Mouse (Mus musculus) heart, adult 18-20 months (tissue): Measurements from ENCODE around the gene Frmd4a. TPM values are rescaled to one million over a fixed set of nuclear protein-coding genes. Genes with fewer than 3 reads are reported as not detected.
A peak's percentile ranks its signal among the peaks of the same experiment; 100 is the strongest.
"Not testable (repeated sequence)": the region's sequence is repeated elsewhere in the genome, so short reads cannot be mapped to it uniquely, and the experiment has no call there.

Source experiments
- DNase-seq, 2 experiments: peaks; one replicate each; pipeline ENCODE4 v3.0.0; 2021 to 2022; ENCODE audit warnings: mixed read lengths in 1 of 2
- total RNA-seq, 2 experiments: library from RNA; stranded (reverse); gene quantifications; 2 replicates each; pipeline ENCODE4 v1.2.3; 2021

Frmd4a gene
- total RNA-seq, 2 experiments from 2014 or later, result 19.1 to 21.6 TPM

DNA sequence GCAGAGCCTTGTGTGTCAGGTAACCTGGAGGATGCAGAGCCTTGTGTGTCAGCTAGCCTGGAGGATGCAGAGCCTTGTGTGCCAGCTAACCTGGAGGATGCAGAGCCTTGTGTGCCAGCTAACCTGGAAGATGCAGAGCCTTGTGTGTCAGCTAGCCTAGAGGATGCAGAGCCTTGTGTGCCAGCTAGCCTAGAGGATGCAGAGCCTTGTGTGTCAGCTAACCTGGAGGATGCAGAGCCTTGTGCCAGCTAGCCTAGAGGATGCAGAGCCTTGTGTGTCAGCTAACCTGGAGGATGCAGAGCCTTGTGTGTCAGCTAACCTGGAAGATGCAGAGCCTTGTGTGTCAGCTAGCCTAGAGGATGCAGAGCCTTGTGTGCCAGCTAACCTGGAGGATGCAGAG, 601.6 kb downstream of the Frmd4a start:
- not testable (repeated sequence) for DNase-seq

GRCm38 (mm10) chr2:4619893-4620593, 602.5 kb downstream of the Frmd4a start:
- DNase-seq, result no peak

GRCm38 (mm10) chr2:4620640-4621401, 603.3 kb downstream of the Frmd4a start:
- peak; percentile 68 to 78 for DNase-seq

- peak; percentile 48 to 51 for DNase-seq
Observed at GRCm38 (mm10) chr2:4621471-4621985, 604.0 kb downstream of the Frmd4a start.

- DNase-seq, result no peak
Observed at GRCm38 (mm10) chr2:4626911-4627310, 609.4 kb downstream of the Frmd4a start.

DNA sequence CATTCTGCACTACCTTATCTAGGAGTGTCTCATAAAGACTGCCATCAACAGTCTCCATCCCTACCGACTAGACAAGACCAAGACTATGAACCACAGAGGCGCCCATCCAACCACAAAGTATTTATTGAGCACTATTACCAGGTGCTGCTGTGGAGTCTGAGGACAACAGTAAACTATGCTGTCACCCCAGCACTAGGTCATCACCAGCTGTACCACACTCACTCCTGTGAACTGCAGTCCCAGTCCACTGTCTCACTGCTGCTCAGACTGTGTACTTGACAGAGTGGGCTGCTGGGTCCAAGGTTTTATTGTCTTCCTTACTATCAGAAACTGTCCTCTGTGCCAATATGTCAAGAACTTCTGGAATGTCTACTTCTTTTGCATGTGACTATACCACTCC, 611.4 kb downstream of the Frmd4a start:
- DNase-seq, result no peak

GRCm38 (mm10) chr2:4629470-4629869, 612.0 kb downstream of the Frmd4a start:
- DNase-seq, result no peak

GRCm38 (mm10) chr2:4630197-4630835, 612.8 kb downstream of the Frmd4a start:
- DNase-seq, result no peak

DNA sequence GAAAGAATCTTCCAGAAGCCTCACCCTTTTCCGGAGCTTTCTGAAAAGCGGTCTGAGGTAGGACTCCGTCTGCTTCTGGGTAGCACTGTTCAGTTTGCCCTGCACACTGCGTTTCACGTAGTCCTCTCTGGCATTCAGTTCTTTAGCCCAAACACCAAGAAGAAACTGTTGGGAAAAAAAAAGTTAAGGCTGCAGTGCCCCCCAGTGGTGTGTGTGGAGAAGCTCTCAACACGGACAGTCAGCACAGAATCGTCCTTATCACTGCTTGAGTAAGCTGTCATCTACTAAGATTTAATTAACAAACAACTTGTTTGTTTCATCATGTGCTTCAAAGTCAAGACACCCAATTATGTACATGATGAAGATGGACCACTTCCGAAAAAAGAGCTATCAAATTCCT, 618.3 kb downstream of the Frmd4a start:
- peak in 1 of 2 experiments; percentile 51 for DNase-seq

DNA sequence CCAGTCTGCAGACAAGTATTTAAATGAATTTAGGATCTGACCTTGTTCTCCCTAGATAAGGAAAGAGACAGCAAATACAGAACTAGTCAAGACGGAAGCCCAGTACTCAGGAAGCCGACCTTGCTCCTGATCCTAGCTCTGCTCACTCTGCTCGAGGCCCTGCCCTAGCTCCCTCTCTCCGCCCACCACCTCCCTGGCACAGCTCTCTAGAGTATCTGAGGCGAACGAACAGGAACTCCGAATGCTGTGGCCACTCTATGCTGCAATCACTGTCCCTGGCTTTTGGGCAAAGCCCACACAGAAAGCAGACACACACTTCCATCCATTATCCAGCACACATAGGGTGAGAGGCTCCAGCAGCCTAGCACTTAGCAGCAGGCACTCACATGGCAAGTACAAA, 619.1 kb downstream of the Frmd4a start:
- DNase-seq, result no peak

GRCm38 (mm10) chr2:4638189-4638588, 620.7 kb downstream of the Frmd4a start:
- no peak for DNase-seq

DNA sequence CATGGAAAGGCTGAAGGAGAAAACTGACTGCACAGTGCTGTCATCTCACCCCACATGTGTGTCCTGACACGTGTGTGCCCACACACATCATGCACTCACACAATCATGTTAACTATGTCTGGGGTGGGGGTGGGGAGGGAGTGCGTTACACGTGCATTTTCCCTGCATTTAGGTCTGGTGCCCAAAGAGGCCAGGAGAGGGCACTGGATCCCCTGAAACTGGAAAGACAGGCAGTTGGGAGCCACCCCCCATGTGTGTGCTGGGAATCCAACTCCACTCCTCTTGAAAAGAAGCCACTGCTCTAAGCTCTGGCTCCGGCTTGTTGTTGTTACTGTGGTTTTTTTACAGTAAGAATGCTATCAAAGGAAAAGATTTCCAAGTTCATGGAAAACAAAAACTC, 627.5 kb downstream of the Frmd4a start:
- DNase-seq, result no peak

DNA sequence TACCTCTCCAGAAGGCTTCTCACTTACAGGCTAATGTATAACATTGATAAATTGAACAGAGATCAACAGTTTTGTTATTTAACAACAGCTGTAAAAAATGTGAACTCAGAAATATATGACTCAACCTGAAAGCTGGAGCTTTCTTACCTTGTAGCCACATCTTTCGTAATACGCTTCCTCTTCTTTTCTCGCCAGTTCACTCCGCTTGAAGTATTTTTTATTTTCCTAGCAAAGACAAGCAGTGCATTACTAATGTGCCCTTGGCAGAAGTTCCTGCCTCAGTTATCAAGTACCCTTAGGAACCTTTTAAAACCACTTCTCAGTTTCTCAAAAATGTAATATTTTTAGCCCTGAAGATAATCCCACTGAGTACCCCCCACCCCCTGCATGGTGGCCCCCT, 630.6 kb downstream of the Frmd4a start:
- DNase-seq, result no peak

DNA sequence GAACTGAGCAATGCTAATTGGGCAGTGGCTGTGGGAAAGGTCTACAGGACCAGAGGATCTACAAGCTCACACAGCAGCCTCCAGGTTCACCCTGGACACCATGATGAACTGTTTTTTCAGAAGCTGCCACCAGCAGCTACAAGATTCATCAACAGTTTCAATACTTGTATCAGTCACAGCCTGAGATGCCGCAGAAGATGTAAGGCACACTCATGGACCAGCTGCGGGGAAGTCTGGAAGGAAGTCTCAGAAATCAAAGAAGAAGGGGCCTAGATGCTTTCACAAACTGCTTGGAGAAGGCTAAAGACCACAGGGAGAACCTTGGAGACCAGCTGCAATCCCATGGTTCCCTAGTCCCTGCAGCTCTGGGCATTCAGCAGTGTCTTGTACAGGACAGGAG, 632.1 kb downstream of the Frmd4a start:
- DNase-seq, result no peak

DNA sequence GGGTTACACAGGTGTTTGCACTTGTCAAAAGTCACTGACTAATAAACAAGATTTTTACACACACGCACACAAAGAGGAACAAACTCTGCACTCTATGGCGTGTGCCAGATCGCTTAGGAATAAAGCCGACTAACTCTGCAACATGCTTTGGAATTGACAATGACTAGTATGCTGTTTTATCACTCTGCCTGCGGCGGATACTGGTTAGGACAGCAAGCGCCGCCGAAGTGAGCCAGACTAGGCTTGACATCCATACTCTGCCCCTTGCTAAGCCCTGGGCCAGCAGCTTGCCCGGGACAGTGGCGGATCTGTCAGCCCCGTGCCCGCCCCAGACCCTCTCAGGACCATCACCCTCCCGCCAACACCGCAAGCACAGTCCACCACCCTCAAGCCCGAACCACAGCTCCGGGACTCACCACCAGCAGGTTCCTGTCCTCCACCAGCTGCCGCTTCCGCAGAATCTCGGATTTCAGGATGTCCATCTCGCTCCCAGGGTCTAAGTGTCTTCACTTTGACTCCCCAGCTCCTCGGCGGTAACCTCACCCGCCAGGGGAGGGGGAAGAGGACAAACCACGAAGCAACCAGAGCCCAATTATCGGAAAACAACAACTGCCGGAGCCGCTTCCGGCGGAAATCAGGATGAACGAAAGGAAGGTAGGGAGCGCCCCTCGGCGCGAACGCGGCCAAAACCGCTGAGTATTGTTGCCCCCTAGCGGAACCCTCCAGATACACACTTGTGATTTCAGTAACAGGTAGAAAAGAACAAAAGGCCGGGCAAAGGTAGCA, 634.2 kb downstream of the Frmd4a start, which contains the start of gene Prpf18:
Prpf18 (minus strand) TSS at position 614 of the 786 bp plus-strand sequence.
- peak; percentile 90 to 95 for DNase-seq

DNA sequence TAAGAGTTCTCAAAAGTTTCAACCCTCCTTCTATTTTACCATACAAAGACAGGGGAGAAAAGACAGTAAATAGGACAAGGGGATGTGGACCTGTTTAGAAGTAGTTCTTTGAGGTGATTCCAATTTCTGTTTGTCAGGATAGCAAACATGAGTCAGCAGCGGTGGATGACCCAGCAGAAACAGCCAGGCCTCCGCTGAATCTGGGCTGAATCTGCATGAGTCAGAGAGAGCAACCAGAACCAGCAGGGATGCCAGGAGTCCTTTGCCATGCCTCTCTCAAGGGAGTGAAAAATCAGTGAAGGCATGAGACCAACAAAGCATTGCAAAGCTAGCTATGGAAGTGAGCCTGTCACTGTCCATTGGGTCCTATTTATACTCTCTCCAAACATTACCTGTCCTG, 643.2 kb downstream of the Frmd4a start:
- DNase-seq, result no peak
